In the genomic region with DNA sequence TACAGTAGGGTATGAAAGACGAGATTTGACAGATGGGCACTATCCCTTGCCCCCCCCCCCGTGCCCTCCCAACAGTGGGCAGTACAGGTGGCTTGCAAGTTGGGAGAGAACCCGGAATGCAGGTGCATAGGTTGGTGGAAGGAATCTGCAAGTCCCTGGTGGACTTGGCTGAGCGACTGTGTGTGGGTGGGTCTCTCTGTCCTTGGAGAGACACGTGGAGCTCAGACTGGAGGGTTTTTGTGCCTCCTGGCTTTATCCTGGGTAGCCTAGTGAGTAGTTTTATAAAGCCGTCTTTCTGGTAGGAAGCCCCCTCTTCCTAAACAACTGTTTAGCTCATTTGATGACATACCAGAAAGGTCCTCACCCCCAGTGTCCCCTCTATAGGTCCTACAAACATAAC, we compare ENCODE assay signal across 7 mouse cellular contexts. TPM values are rescaled to one million over a fixed set of nuclear protein-coding genes. Genes with fewer than 3 reads are reported as not detected.
DNase-seq lines count a peak whose midpoint lies in the region; ATAC-seq and TF ChIP-seq lines count a peak whose summit lies in the region.

No protein-coding gene starts in this region.

- no peaks in the 10 kb centered on the region for H3K9me3 ChIP-seq in embryonic facial prominence, embryonic 11.5 days (replicated peaks; ENCODE audit: control insufficient read depth, low read length)
- no peaks in the 10 kb centered on the region for H3K9me3 ChIP-seq in hindbrain, embryonic 10.5 days
- H3K9me3 ChIP-seq in midbrain, embryonic 12.5 days = no peaks in the 10 kb centered on the region

- peak overlapping the region; percentile 91 for H3K4me3 ChIP-seq in lung, adult 2 months (replicated peaks; ENCODE audit: extremely low read depth, low read depth, low read length)
- H3K4me3 ChIP-seq in embryonic facial prominence, embryonic 11.5 days (ENCODE audit: low read depth, low read length) = peak overlapping the region; percentile 73
- H3K4me3 ChIP-seq in hindbrain, embryonic 10.5 days = peak overlapping the region; percentile 80
- H3K4me3 ChIP-seq in midbrain, embryonic 12.5 days = peak overlapping the region; percentile 69

- no peak overlapping the region for H3K27ac ChIP-seq in embryonic facial prominence, embryonic 11.5 days (replicated peaks; ENCODE audit: low read depth, low read length)
- peak overlapping the region; percentile 94; the same call in 1 of the 2 replicates for H3K27ac ChIP-seq in hindbrain, embryonic 10.5 days
- H3K27ac ChIP-seq in midbrain, embryonic 12.5 days (replicated peaks) = no peak overlapping the region

- WGBS in lung, adult 2 months = 20% methylated on average over 6 of the region's 6 CpGs
- 21% methylated on average over 6 of the region's 6 CpGs for WGBS in embryonic facial prominence, embryonic 11.5 days
- WGBS in hindbrain, embryonic 10.5 days = 21% methylated on average over 6 of the region's 6 CpGs
- 17% methylated on average over 6 of the region's 6 CpGs for WGBS in midbrain, embryonic 12.5 days

- H3K4me2 ChIP-seq in embryonic facial prominence, embryonic 11.5 days (ENCODE audit: low read depth, low read length) = peak overlapping the region; percentile 96
- peak overlapping the region; percentile 95 for H3K4me2 ChIP-seq in midbrain, embryonic 12.5 days (replicated peaks)

- no peak for DNase-seq in lung, adult 2 months
- DNase-seq in lung, postnatal 36 days = no peak
- DNase-seq in embryonic facial prominence, embryonic 11.5 days (ENCODE audit: low spot score) = no peak
- no peak for DNase-seq in hindbrain, embryonic 10.5 days (ENCODE audit: low spot score)
- no peak for DNase-seq in thymus, postnatal 25 days
- DNase-seq in embryo, embryonic 10.5 days (ENCODE audit: low spot score) = no peak

- TF ChIP-seq CTCF in lung, adult 2 months (IDR thresholded peaks at IDR 0.05; ENCODE audit: insufficient read depth, low read length) = no peak

- H3K4me1 ChIP-seq in lung, adult 2 months (ENCODE audit: control insufficient read depth, insufficient read depth, low read length) = no peaks in the 10 kb centered on the region; the same call in 1 of the 2 replicates
- no peaks in the 10 kb centered on the region for H3K4me1 ChIP-seq in embryonic facial prominence, embryonic 11.5 days (ENCODE audit: control insufficient read depth, insufficient read depth, low read length)
- peaks cover 45% of the 10 kb centered on the region for H3K4me1 ChIP-seq in hindbrain, embryonic 10.5 days (replicated peaks)
- H3K4me1 ChIP-seq in midbrain, embryonic 12.5 days = peaks cover 24% of the 10 kb centered on the region

- no peak for ATAC-seq in embryonic facial prominence, embryonic 11.5 days (replicated peaks; ENCODE audit: insufficient number of reproducible peaks, low FRiP score, low TSS enrichment, low read depth)
- no peak for ATAC-seq in midbrain, embryonic 12.5 days (ENCODE audit: low FRiP score, low read depth)

- H3K27me3 ChIP-seq in embryonic facial prominence, embryonic 11.5 days (ENCODE audit: control insufficient read depth, insufficient read depth, low read length) = no peaks in the 10 kb centered on the region
- peaks cover 19% of the 10 kb centered on the region for H3K27me3 ChIP-seq in hindbrain, embryonic 10.5 days (ENCODE audit: insufficient read depth, poor library complexity, severe bottlenecking)
- H3K27me3 ChIP-seq in midbrain, embryonic 12.5 days = peaks cover 35% of the 10 kb centered on the region

- H3K36me3 ChIP-seq in embryonic facial prominence, embryonic 11.5 days (replicated peaks; ENCODE audit: control insufficient read depth, insufficient read depth, low read depth, low read length) = no peaks in the 10 kb centered on the region
- peaks cover 10% of the 10 kb centered on the region for H3K36me3 ChIP-seq in hindbrain, embryonic 10.5 days
- no peaks in the 10 kb centered on the region for H3K36me3 ChIP-seq in midbrain, embryonic 12.5 days

- H3K9ac ChIP-seq in embryonic facial prominence, embryonic 11.5 days (replicated peaks; ENCODE audit: low read length) = peak overlapping the region; percentile 83
- H3K9ac ChIP-seq in midbrain, embryonic 12.5 days (replicated peaks) = peak overlapping the region; percentile 73; the same call in 1 of the 2 replicates

- TF ChIP-seq POLR2A in lung, adult 2 months (IDR thresholded peaks at IDR 0.05; ENCODE audit: borderline replicate concordance, extremely low read depth, low read depth, low read length) = no peak

RNA-seq across cellular contexts. Expression of gene Prkce, which starts 1.5 kb away (rescaled TPM):
- polyA plus RNA-seq in lung, adult 2 months (2012; rRNA removed) = 9.8 and 13.5 TPM in 2 replicates
- 6.1 and 6.7 TPM in 2 replicates for polyA plus RNA-seq in embryonic facial prominence, embryonic 11.5 days (2014; fragmentation: Nextera tagmentation; extraction: Ambion mirVana)
- 4.4 and 4.9 TPM in 2 replicates for polyA plus RNA-seq in hindbrain, embryonic 10.5 days (2016; fragmentation: Nextera tagmentation; extraction: Ambion mirVana)
- polyA plus RNA-seq in midbrain, embryonic 12.5 days (2016; fragmentation: Nextera tagmentation; extraction: Ambion mirVana) = 5.3 and 5.8 TPM in 2 replicates

RNA-seq across cellular contexts. Expression of gene Srbd1, which starts 24.1 kb away (rescaled TPM):
- polyA plus RNA-seq in lung, adult 2 months (2012; rRNA removed) = 1.7 and 2.9 TPM in 2 replicates
- polyA plus RNA-seq in embryonic facial prominence, embryonic 11.5 days (2014; fragmentation: Nextera tagmentation; extraction: Ambion mirVana) = 12.3 and 12.6 TPM in 2 replicates
- 18.8 and 19.9 TPM in 2 replicates for polyA plus RNA-seq in hindbrain, embryonic 10.5 days (2016; fragmentation: Nextera tagmentation; extraction: Ambion mirVana)
- polyA plus RNA-seq in midbrain, embryonic 12.5 days (2016; fragmentation: Nextera tagmentation; extraction: Ambion mirVana) = 22.3 and 22.9 TPM in 2 replicates
